Mouse (Mus musculus): Measurements from ENCODE around the gene Mus81. TPM values are rescaled to one million over a fixed set of nuclear protein-coding genes. Genes with fewer than 3 reads are reported as not detected.
A peak's percentile ranks its signal among the peaks of the same experiment; 100 is the strongest.

The Mus81 gene
- total and polyA plus RNA-seq, 3 experiments = 20.4 to 29.3 (median 28.8) TPM

DNA sequence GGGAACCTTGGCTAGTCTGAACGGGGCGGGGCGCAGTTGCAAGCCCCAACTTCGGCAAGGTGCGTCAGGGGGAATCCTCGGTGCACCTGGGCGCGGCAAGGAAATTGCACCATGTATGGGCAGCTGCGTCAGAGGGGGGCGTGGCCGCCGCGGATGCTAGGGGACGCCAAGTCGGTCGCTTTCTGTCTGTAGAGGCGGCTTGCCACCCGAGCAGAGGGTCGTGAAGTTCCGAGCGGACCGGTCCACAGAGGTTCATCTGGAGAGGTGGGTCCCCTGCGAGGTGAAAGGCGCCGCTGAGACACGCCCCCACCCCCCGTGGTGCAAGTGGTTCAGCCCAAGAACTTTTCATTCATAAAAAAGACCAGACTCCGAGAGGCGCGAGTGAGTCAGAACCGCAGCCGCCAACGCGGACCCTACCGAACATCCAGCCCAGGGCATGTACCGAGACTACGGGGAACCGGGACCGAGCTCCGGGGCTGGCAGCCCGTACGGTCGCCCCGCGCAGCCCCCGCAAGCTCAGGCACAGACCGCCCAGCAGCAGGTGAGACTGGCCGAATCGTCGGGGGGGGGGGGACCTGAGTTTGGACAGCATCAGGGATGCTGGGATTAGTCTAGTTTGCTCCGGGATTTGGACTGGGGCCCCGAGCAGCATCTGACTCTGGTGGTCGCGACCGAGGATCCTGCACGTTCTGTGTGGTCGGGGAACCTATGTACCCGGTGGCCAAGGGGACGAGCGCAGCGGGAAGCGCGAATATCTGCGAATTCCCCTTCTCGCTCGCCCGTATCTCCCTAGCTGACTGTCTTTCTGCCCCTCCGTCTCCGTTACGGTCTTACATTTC is 40.5 kb downstream of the Mus81 start, which contains the start of gene Fosl1:
Gene Fosl1, plus strand, starts transcription at position 33 of the 839 bp plus-strand sequence.
- H3K79me2 ChIP-seq (replicated peaks; ENCODE audit: control insufficient read depth, extremely low read depth, insufficient read depth, poor library complexity, severe bottlenecking) = no peaks in the 10 kb centered on the region
- in situ Hi-C loops (cut with MboI; ENCODE audit: low pct_ligation_motif_present, low pct_unique_long_range_greater_than_20kb, low sequenced_read_pairs) = no loop called here
- peak within 1 kb of the TSS; percentile 7 to 47 (median 38) for H3K4me3 ChIP-seq (replicated peaks in 1 of 3; ENCODE audit: low read depth in 2 of 3, low read length in 2 of 3, poor library complexity in 1 of 3)
- TF ChIP-seq NRF1 (IDR thresholded peaks at IDR 0.05; ENCODE audit: low read depth, low read length) = no peak
- TF ChIP-seq MAZ (IDR thresholded peaks at IDR 0.05; ENCODE audit: low read depth, low read length) = 0 out of 2 replicates have a peak, but pooled peaks have one; percentile 11
- TF ChIP-seq CHD2 (IDR thresholded peaks at IDR 0.05; ENCODE audit: low read length) = 0 out of 2 replicates have a peak, but pooled peaks have one; percentile 16
- TF ChIP-seq RAD21 (IDR thresholded peaks at IDR 0.05; ENCODE audit: low read depth, low read length) = no peak
- TF ChIP-seq SIN3A (IDR thresholded peaks at IDR 0.05; ENCODE audit: low read length) = peak; percentile 64; the same call in 1 of the 2 replicates
- TF ChIP-seq ETS1 (conservative IDR thresholded peaks at IDR 0.05; ENCODE audit: low read depth, low read length) = no peak
- no peak for TF ChIP-seq BHLHE40 (IDR thresholded peaks at IDR 0.05; ENCODE audit: low read depth, low read length)
- no peak for TF ChIP-seq NELFE (IDR thresholded peaks at IDR 0.05; ENCODE audit: low read depth, low read length)
- TF ChIP-seq MXI1 (IDR thresholded peaks at IDR 0.05; ENCODE audit: low read depth, low read length) = peak; percentile 19; the same call in 1 of the 2 replicates
- no peak for TF ChIP-seq MEF2A (IDR thresholded peaks at IDR 0.05; ENCODE audit: borderline replicate concordance, low read depth, low read length)
- TF ChIP-seq ELF1 (IDR thresholded peaks at IDR 0.05; ENCODE audit: low read depth, low read length) = no peak
- peak; percentile 22; the same call in 1 of the 2 replicates for TF ChIP-seq HCFC1 (IDR thresholded peaks at IDR 0.05; ENCODE audit: low read depth, low read length)
- TF ChIP-seq CHD1 (IDR thresholded peaks at IDR 0.05; ENCODE audit: low read depth, low read length) = 0 out of 2 replicates have a peak, but pooled peaks have one; percentile 61
- no peak for TF ChIP-seq IRF4 (IDR thresholded peaks at IDR 0.05; ENCODE audit: low read depth, low read length)
- no peak for TF ChIP-seq CTCF (conservative IDR thresholded peaks at IDR 0.05 in 1 of 2, IDR thresholded peaks at IDR 0.05 in 1 of 2; ENCODE audit: low read depth in 2 of 2, low read length in 2 of 2)
- no peak within 1 kb of the TSS for H3K9ac ChIP-seq (ENCODE audit: insufficient read depth, low read depth)
- no peaks in the 10 kb centered on the region for H3K9me3 ChIP-seq (replicated peaks; ENCODE audit: low read length)
- peak; percentile 42 for DNase-seq (ENCODE audit: extremely low read depth)
- H3K4me1 ChIP-seq (ENCODE audit: control insufficient read depth in 1 of 2, insufficient read depth in 2 of 2) = peaks cover 9 to 20% of the 10 kb centered on the region in 2 experiments
- no peak within 1 kb of the TSS for H3K27ac ChIP-seq (ENCODE audit: insufficient read depth, low read depth)
- dilution Hi-C loops (cut with MboI; ENCODE audit: extremely low pct_ligation_motif_present, extremely low pct_unique_long_range_greater_than_20kb, low sequenced_read_pairs) = no loop called here
- H3K4me2 ChIP-seq (ENCODE audit: insufficient read depth, low read depth, poor library complexity, severe bottlenecking) = peak within 1 kb of the TSS; percentile 83
- peaks cover 0 to 1% of the 10 kb centered on the region in 2 experiments for H3K36me3 ChIP-seq (replicated peaks in 1 of 2; ENCODE audit: control insufficient read depth in 1 of 2, insufficient read depth in 1 of 2, low read length in 1 of 2)
- H3K27me3 ChIP-seq (replicated peaks) = peaks cover 40% of the 10 kb centered on the region

DNA sequence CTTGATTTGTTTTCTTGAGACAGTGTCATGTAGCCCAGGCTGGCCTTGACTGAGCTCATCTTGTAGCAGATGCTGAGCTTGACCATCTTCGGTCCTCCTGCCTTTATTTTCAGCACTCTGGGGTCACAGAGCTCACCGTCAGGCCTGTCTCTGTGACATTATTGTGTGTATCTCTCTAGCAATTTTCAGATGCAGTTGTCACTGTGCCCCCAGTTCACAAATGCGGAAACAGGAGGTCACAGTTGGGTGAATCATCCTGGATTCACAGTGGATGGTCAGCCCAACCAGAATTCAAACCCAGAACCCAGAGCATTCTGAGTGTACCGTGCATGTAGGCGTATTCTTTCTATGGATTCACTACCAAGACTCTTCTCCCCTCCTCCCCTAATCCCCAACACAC is 42.5 kb downstream of the Mus81 start:
- H3K4me3 ChIP-seq (replicated peaks in 1 of 3; ENCODE audit: low read depth in 2 of 3, low read length in 2 of 3, poor library complexity in 1 of 3) = no peak overlapping the region
- dilution Hi-C loops (cut with MboI; ENCODE audit: extremely low pct_ligation_motif_present, extremely low pct_unique_long_range_greater_than_20kb, low sequenced_read_pairs) = no loop called here

More for the DNA sequence above, 42.5 kb downstream of the Mus81 start:
- in situ Hi-C loops (cut with MboI; ENCODE audit: low pct_ligation_motif_present, low pct_unique_long_range_greater_than_20kb, low sequenced_read_pairs) = no loop called here
- H3K27ac ChIP-seq (ENCODE audit: insufficient read depth, low read depth) = no peak overlapping the region
- H3K9ac ChIP-seq (ENCODE audit: insufficient read depth, low read depth) = no peak overlapping the region
- H3K79me2 ChIP-seq (replicated peaks; ENCODE audit: control insufficient read depth, extremely low read depth, insufficient read depth, poor library complexity, severe bottlenecking) = no peaks in the 10 kb centered on the region
- H3K4me1 ChIP-seq (ENCODE audit: control insufficient read depth in 1 of 2, insufficient read depth in 2 of 2) = peaks cover 9 to 20% of the 10 kb centered on the region in 2 experiments
- peaks cover 1% of the 10 kb centered on the region for H3K9me3 ChIP-seq (replicated peaks; ENCODE audit: low read length)
- no peaks in the 10 kb centered on the region for H3K36me3 ChIP-seq (replicated peaks in 1 of 2; ENCODE audit: control insufficient read depth in 1 of 2, insufficient read depth in 1 of 2, low read length in 1 of 2)
- no peak overlapping the region for H3K4me2 ChIP-seq (ENCODE audit: insufficient read depth, low read depth, poor library complexity, severe bottlenecking)
- TF ChIP-seq E2F4 (IDR thresholded peaks at IDR 0.05; ENCODE audit: insufficient replicate concordance, low read depth, low read length) (no peak), ETS1 (conservative IDR thresholded peaks at IDR 0.05; ENCODE audit: low read depth, low read length) (no peak), ELF1 (IDR thresholded peaks at IDR 0.05; ENCODE audit: low read depth, low read length) (no peak), ZNF384 (IDR thresholded peaks at IDR 0.05; ENCODE audit: low read depth, low read length) (no peak), JUN (IDR thresholded peaks at IDR 0.05; ENCODE audit: insufficient read depth, low read depth, low read length) (no peak), EP300 (IDR thresholded peaks at IDR 0.05; ENCODE audit: low read length) (no peak), MYC (IDR thresholded peaks at IDR 0.05; ENCODE audit: low read depth, low read length) (no peak), IRF4 (IDR thresholded peaks at IDR 0.05; ENCODE audit: low read depth, low read length) (no peak), RAD21 (IDR thresholded peaks at IDR 0.05; ENCODE audit: low read depth, low read length) (no peak), JUND (conservative IDR thresholded peaks at IDR 0.05; ENCODE audit: low read depth, low read length) (no peak), CHD1 (IDR thresholded peaks at IDR 0.05; ENCODE audit: low read depth, low read length) (no peak), NRF1 (IDR thresholded peaks at IDR 0.05; ENCODE audit: low read depth, low read length) (no peak), UBTF (IDR thresholded peaks at IDR 0.05; ENCODE audit: low read depth, low read length) (no peak), KAT2A (IDR thresholded peaks at IDR 0.05; ENCODE audit: insufficient replicate concordance, low read length) (no peak), POLR2A (IDR thresholded peaks at IDR 0.05; ENCODE audit: low read depth, low read length) (no peak), CHD2 (IDR thresholded peaks at IDR 0.05; ENCODE audit: low read length) (no peak)
- no peak for DNase-seq (ENCODE audit: extremely low read depth)
- peaks cover 50% of the 10 kb centered on the region for H3K27me3 ChIP-seq (replicated peaks)

Measured in CH12.LX (cell line).